8 mouse cellular contexts compared by ENCODE assay signal in genomic region chr9:63706152-63706733, GRCm38 (mm10). TPM values are rescaled to one million over a fixed set of nuclear protein-coding genes. Genes with fewer than 3 reads are reported as not detected.
DNase-seq lines count a peak whose midpoint lies in the region; ATAC-seq and TF ChIP-seq lines count a peak whose summit lies in the region.

No protein-coding gene starts in this region.

- H3K4me1 ChIP-seq in hindbrain, embryonic 10.5 days (replicated peaks), result peaks cover 46% of the 10 kb centered on the region
- H3K4me1 ChIP-seq in hindbrain, embryonic 11.5 days (replicated peaks; ENCODE audit: control insufficient read depth, insufficient read depth, low read length), result no peaks in the 10 kb centered on the region
- H3K4me1 ChIP-seq in forebrain, embryonic 13.5 days, result peaks cover 19% of the 10 kb centered on the region
- H3K4me1 ChIP-seq in limb, embryonic 15.5 days, result peaks cover 62% of the 10 kb centered on the region
- peaks cover 6% of the 10 kb centered on the region; the same call in 1 of the 2 replicates for H3K4me1 ChIP-seq in midbrain, postnatal 0 days (ENCODE audit: insufficient read depth, low read length)
- H3K4me1 ChIP-seq in thymus, adult 2 months (replicated peaks; ENCODE audit: control insufficient read depth, insufficient read depth, low read length), result peaks cover 41% of the 10 kb centered on the region

- TF ChIP-seq POLR2A in thymus, adult 2 months (IDR thresholded peaks at IDR 0.05; ENCODE audit: control insufficient read depth, extremely low read depth, insufficient read depth, low read length, poor library complexity), result no peak

- H3K4me3 ChIP-seq in hindbrain, embryonic 10.5 days, result no peak overlapping the region
- H3K4me3 ChIP-seq in hindbrain, embryonic 11.5 days (ENCODE audit: low read depth, low read length), result no peak overlapping the region
- H3K4me3 ChIP-seq in forebrain, embryonic 13.5 days, result no peak overlapping the region
- H3K4me3 ChIP-seq in limb, embryonic 15.5 days, result no peak overlapping the region
- no peak overlapping the region for H3K4me3 ChIP-seq in midbrain, postnatal 0 days (ENCODE audit: low read depth, low read length)
- no peak overlapping the region for H3K4me3 ChIP-seq in thymus, adult 2 months (ENCODE audit: control insufficient read depth, insufficient read depth, low read length)

- peak overlapping the region; percentile 79 for H3K27ac ChIP-seq in hindbrain, embryonic 10.5 days
- H3K27ac ChIP-seq in hindbrain, embryonic 11.5 days (ENCODE audit: low read depth, low read length), result no peak overlapping the region
- peak overlapping the region; percentile 15 for H3K27ac ChIP-seq in forebrain, embryonic 13.5 days
- peak overlapping the region; percentile 47 for H3K27ac ChIP-seq in limb, embryonic 15.5 days
- peak overlapping the region; percentile 47 for H3K27ac ChIP-seq in midbrain, postnatal 0 days (ENCODE audit: low read depth, low read length)
- peak overlapping the region; percentile 27; the same call in 1 of the 2 replicates for H3K27ac ChIP-seq in thymus, adult 2 months (ENCODE audit: control insufficient read depth, insufficient read depth, low read length)

- no peaks in the 10 kb centered on the region for H3K27me3 ChIP-seq in hindbrain, embryonic 10.5 days (ENCODE audit: insufficient read depth, poor library complexity, severe bottlenecking)
- H3K27me3 ChIP-seq in hindbrain, embryonic 11.5 days (ENCODE audit: control insufficient read depth, insufficient read depth, low read length), result no peaks in the 10 kb centered on the region
- H3K27me3 ChIP-seq in forebrain, embryonic 13.5 days, result no peaks in the 10 kb centered on the region
- H3K27me3 ChIP-seq in limb, embryonic 15.5 days, result no peaks in the 10 kb centered on the region
- no peaks in the 10 kb centered on the region for H3K27me3 ChIP-seq in midbrain, postnatal 0 days (ENCODE audit: insufficient read depth, low read length)
- H3K27me3 ChIP-seq in thymus, adult 2 months (ENCODE audit: control insufficient read depth, insufficient read depth, low read length), result no peaks in the 10 kb centered on the region

- TF ChIP-seq CTCF in midbrain, postnatal 0 days (IDR thresholded peaks at IDR 0.05), result no peak
- TF ChIP-seq CTCF in thymus, adult 2 months (IDR thresholded peaks at IDR 0.05; ENCODE audit: borderline replicate concordance, control insufficient read depth, extremely low read depth, insufficient read depth, low read length, poor library complexity), result no peak

- WGBS in hindbrain, embryonic 10.5 days, result 35% methylated on average over 9 of the region's 9 CpGs
- WGBS in hindbrain, embryonic 11.5 days, result 44% methylated on average over 9 of the region's 9 CpGs
- 41% methylated on average over 9 of the region's 9 CpGs for WGBS in forebrain, embryonic 13.5 days
- 27% methylated on average over 9 of the region's 9 CpGs for WGBS in limb, embryonic 15.5 days
- WGBS in midbrain, postnatal 0 days, result 16% methylated on average over 9 of the region's 9 CpGs
- WGBS in thymus, adult 2 months, result 14% methylated on average over 9 of the region's 9 CpGs

- no peak overlapping the region for H3K4me2 ChIP-seq in hindbrain, embryonic 11.5 days (replicated peaks; ENCODE audit: low read depth, low read length)
- H3K4me2 ChIP-seq in forebrain, embryonic 13.5 days, result no peak overlapping the region
- H3K4me2 ChIP-seq in limb, embryonic 15.5 days, result no peak overlapping the region
- H3K4me2 ChIP-seq in midbrain, postnatal 0 days (ENCODE audit: low read depth, low read length, poor library complexity, severe bottlenecking), result no peak overlapping the region

- H3K9ac ChIP-seq in hindbrain, embryonic 11.5 days (ENCODE audit: low read depth, low read length), result no peak overlapping the region
- peak overlapping the region; percentile 2; the same call in 1 of the 2 replicates for H3K9ac ChIP-seq in forebrain, embryonic 13.5 days
- H3K9ac ChIP-seq in limb, embryonic 15.5 days, result no peak overlapping the region
- peak overlapping the region; percentile 9; the same call in 1 of the 2 replicates for H3K9ac ChIP-seq in midbrain, postnatal 0 days (replicated peaks; ENCODE audit: low read length, poor library complexity, severe bottlenecking)

- peaks cover 8% of the 10 kb centered on the region for H3K9me3 ChIP-seq in hindbrain, embryonic 10.5 days
- H3K9me3 ChIP-seq in hindbrain, embryonic 11.5 days (ENCODE audit: control insufficient read depth, low read length), result no peaks in the 10 kb centered on the region
- no peaks in the 10 kb centered on the region; the same call in 1 of the 2 replicates for H3K9me3 ChIP-seq in forebrain, embryonic 13.5 days (replicated peaks)
- H3K9me3 ChIP-seq in limb, embryonic 15.5 days, result no peaks in the 10 kb centered on the region
- H3K9me3 ChIP-seq in midbrain, postnatal 0 days (ENCODE audit: low read length), result no peaks in the 10 kb centered on the region

- DNase-seq in hindbrain, embryonic 10.5 days (ENCODE audit: low spot score), result no peak
- no peak for DNase-seq in hindbrain, embryonic 11.5 days (ENCODE audit: low spot score)
- peak; percentile 90 for DNase-seq in adrenal gland, postnatal 14 days
- peak; percentile 67 for DNase-seq in heart, postnatal 25 days (ENCODE audit: low spot score)
- peak; percentile 52 for DNase-seq in midbrain, postnatal 0 days (ENCODE audit: low spot score)
- DNase-seq in thymus, adult 2 months, result peak; percentile 75

- ATAC-seq in hindbrain, embryonic 11.5 days (ENCODE audit: low FRiP score), result no peak
- peak; percentile 30; the same call in 1 of the 2 replicates for ATAC-seq in forebrain, embryonic 13.5 days
- no peak for ATAC-seq in limb, embryonic 15.5 days (ENCODE audit: insufficient number of reproducible peaks, low FRiP score, low TSS enrichment, low read depth)
- peak; percentile 56; the same call in 1 of the 2 replicates for ATAC-seq in midbrain, postnatal 0 days (ENCODE audit: low FRiP score)

- intact Hi-C loops in heart, postnatal 25 days (cut with DNase I), result loop anchor here (5.0 kb wide), 2 partner anchors 36 to 54 kb away; no protein-coding TSS in a partner anchor

- peaks cover 37% of the 10 kb centered on the region for H3K36me3 ChIP-seq in hindbrain, embryonic 10.5 days
- H3K36me3 ChIP-seq in hindbrain, embryonic 11.5 days (ENCODE audit: control insufficient read depth, insufficient read depth, low read length), result no peaks in the 10 kb centered on the region
- peaks cover 8% of the 10 kb centered on the region; the same call in 1 of the 2 replicates for H3K36me3 ChIP-seq in forebrain, embryonic 13.5 days (ENCODE audit: poor library complexity, severe bottlenecking)
- peaks cover 16% of the 10 kb centered on the region for H3K36me3 ChIP-seq in limb, embryonic 15.5 days
- H3K36me3 ChIP-seq in midbrain, postnatal 0 days (ENCODE audit: insufficient read depth, low read length), result no peaks in the 10 kb centered on the region
- H3K36me3 ChIP-seq in thymus, adult 2 months (ENCODE audit: control insufficient read depth, insufficient read depth, low read length), result no peaks in the 10 kb centered on the region

RNA-seq across cellular contexts. Expression of gene Smad3, which starts 51.6 kb away (rescaled TPM):
- 24.2 TPM in 2 replicates for polyA plus RNA-seq in hindbrain, embryonic 10.5 days (2016; fragmentation: Nextera tagmentation; extraction: Ambion mirVana)
- 13.9 and 16.0 TPM in 2 replicates for polyA plus RNA-seq in hindbrain, embryonic 11.5 days (2014; fragmentation: Nextera tagmentation; extraction: Ambion mirVana)
- total RNA-seq in adrenal gland, postnatal 14 days (2021), result 26.5 and 32.9 TPM in 2 replicates
- 9.9 and 10.7 TPM in 2 replicates for polyA plus RNA-seq in forebrain, embryonic 13.5 days (2015; fragmentation: Nextera tagmentation; extraction: Ambion mirVana)
- 10 to 100 TPM; 14.0 to 14.5 TPM for total RNA-seq in heart, postnatal 25 days (2021)
- polyA plus RNA-seq in limb, embryonic 15.5 days (2015; fragmentation: Nextera tagmentation; extraction: Ambion mirVana), result 22.9 and 28.9 TPM in 2 replicates
- 13.2 and 20.6 TPM in 2 replicates for total RNA-seq in midbrain, postnatal 0 days (2014; rRNA removed)
- polyA plus RNA-seq in midbrain, postnatal 0 days (2015; fragmentation: Nextera tagmentation; extraction: Ambion mirVana), result 4.0 TPM in 2 replicates
- polyA plus RNA-seq in thymus, adult 2 months (2012; rRNA removed), result 63.4 and 70.9 TPM in 2 replicates

Comparison
In these comparisons a context has a peak if more than half of its experiments do, and no peak if none do; other contexts are left out.
1. DNase-seq: peak in adrenal gland, postnatal 14 days (single experiment), heart, postnatal 25 days (single experiment), midbrain, postnatal 0 days (single experiment) and thymus, adult 2 months (single experiment); none in hindbrain, embryonic 10.5 days (single experiment) and hindbrain, embryonic 11.5 days (single experiment).
2. ATAC-seq: peak in forebrain, embryonic 13.5 days (single experiment) and midbrain, postnatal 0 days (single experiment); none in hindbrain, embryonic 11.5 days (single experiment) and limb, embryonic 15.5 days (single experiment).
3. H3K9ac ChIP-seq: peak in forebrain, embryonic 13.5 days (single experiment) and midbrain, postnatal 0 days (single experiment); none in hindbrain, embryonic 11.5 days (single experiment) and limb, embryonic 15.5 days (single experiment).